Mouse (Mus musculus) layer of hippocampus, adult 11-12 months (tissue): ENCODE measurements around the gene Ece1.

Experiments used
- DNase-seq: peaks from one replicate; pipeline ENCODE4 v3.0.0; 2022; ENCODE audit warnings: low spot score

Gene Ece1

DNA sequence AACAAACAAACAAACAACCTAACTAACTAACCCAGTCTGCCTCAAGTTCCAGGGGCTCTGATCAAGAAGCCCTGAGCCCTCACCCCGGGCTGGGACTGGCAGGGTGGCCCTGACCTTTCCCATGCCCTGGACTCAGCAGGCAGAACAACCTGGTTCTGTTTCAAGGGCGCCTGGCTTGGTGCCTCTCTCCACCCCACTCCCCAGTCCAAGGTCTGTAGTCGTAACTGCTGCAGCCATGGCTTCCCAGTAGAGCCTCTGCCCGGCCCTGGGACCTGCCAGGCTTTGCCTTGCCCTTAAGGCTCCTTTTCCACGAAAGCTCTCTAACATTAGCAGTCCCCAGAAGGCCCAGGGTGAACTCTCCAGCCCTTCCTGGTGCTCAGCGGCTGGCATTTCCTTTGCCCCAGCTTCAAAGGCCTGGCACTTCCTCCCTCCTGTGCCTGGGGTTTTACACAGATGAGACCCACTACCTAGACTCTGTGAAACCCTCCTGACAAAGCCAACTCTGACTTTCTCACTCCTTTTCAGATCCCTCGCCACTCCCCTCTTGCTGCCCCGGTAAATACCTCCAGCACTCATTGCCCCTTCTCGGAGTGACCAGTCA, 6.2 kb upstream of the Ece1 start:
- no peak for DNase-seq

DNA sequence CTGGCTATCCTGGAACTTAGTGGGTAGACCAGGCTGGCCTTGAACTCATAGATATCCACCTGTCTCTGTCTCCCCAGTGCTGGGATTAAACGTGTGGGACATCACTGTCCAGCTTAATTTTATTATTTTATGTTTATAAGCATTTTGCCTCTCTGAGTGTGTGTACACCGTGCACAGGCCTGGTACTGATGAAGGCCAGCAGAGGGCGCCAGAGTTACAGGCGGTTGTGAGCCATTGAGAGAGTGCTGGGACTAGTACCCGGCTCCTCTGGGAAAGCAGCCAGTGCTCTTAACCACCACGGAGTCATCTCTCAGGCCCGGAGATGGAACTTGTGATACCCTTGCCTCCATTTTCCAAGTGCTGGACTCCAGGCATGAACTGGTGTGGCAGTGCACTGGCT, 4.9 kb upstream of the Ece1 start:
- no peak for DNase-seq

DNA sequence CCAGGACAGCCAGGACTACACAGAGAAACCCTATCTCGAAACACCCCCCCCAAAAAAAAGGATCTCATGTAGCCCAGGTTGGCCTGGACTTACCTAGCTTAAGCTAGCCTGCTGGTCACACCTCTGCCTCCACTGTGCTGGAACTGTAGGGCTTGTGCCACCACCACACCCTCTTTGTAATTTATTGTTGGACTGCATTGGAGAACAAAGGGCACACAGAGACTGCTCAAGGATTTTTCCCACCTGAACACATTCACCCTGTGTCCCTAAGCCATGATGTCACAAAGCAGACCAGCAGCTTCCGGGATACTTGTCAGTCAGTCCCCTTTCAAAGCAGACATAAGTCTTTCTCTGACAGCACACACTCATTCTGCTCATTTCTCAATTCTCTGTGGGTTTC, 3.7 kb upstream of the Ece1 start:
- no peak for DNase-seq

DNA sequence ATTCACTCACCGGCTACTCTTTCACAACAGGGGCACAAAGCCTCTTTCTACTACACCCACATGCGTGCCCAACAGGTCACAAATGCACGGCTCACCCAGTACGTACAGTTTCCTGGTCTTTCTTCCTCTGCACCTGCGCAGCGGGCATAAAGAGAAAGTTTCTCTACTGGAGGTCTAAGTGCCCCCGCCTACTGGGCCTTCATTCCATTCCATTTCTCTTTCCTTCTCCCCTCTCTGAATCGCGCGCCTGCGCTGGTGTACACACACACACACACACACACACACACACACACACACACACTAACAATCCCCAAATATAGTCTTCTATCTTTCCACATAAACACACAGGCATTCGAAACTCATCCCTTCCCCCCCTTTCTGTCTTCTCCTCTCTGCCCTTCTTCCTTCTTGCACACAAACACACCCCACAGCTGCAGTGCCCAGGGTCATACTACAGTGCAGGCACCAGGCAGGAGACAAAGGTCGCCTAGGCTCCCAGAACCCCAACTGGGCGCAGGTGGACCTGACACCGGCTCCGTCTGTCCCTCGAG, 501 bp upstream of the Ece1 start:
- no peak for DNase-seq

DNA sequence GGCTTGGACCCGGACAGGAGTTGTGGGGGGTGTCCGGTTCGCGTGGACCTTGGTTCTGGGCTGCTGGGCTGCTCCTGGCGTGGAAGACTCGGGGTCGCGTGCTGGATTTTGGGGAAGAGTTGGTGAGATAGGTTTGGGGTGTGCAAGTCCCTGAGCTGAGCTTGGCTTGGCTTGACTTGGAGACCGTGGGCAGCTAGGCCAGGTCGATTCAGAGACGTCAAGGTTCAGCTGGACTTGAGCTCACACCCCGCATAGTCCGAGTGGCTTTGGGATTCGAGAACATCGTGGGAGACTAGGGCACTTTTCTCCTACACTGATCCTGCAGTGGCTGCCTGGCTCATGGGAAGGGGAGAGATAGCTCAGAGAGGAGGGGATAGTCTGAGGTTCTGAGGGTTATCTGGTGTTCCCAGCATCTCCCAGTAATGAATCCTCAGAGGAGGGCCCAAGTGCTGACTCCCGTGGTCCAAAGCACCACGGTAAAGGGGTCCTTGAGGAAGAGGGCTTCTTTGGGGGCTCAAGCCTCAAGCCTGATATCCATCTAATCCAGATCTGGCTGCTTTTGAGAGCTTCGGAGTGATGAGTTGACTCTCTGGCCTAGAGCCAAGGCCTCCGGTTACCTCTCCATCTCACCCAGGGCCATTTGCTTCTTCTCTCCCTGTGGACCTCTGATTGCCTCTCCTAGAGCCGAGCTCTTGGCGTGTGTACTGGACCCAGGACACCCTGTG, 641 bp downstream of the Ece1 start:
- DNase-seq: no peak

DNA sequence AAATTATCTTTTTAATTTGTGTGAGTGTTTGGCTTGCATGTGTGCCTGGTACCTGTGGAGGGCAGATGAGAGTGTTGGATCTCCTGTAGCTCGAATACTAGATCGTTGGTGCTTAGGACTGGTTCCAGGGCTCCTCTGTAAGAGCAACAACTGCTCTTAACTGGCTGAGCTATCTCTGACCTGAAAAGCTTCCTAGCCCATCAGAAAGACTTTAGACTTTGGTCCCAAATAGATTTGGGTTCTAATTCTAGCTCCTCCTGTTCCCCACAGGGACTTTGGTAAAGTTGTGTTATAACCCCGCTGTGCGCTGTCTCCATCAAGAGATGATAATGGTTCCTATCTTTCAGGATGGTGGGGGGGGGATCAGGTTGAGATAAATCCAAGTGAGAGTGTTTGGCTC, 2.0 kb downstream of the Ece1 start:
- no peak for DNase-seq

DNA sequence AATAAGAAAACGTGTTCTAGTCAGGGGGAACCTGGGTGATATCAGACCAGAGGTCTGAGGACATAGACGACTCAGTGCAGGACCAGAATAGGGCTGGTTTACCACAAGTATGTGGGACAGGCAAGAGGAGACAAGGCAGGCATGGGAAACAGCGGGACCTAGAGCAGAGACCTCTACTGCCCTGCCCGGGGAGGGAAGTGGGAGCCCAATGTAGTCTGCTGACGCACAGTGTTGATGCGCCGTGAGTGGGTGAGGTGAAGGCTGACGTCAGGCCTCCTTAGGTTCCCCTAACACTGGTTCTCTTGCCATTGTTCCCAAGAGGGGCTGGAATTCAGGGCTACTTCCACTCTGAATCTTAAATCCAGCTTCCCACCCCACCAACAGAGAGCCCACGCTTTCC, 2.7 kb downstream of the Ece1 start:
- DNase-seq: no peak

DNA sequence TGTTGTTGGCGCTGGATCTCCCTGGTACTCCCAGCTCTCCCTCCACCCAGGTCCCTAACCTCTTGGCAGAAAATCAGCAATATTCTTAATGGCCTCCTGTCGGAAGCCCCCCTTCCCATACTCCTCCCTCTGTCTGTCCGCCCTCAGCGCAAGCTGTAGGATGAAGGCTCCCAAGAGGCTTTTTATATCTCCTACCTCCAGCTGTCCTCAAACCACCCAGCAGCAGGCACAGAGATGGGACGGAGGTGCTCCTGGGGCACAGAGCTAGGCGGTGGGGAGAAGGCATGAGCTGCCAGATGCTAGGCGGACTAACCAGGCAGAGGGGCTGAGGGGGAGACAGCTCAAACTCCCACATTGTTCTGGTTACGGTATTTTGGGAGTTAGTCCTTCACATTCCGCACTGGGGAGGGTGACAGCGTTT, 3.2 kb downstream of the Ece1 start:
- no peak for DNase-seq

DNA sequence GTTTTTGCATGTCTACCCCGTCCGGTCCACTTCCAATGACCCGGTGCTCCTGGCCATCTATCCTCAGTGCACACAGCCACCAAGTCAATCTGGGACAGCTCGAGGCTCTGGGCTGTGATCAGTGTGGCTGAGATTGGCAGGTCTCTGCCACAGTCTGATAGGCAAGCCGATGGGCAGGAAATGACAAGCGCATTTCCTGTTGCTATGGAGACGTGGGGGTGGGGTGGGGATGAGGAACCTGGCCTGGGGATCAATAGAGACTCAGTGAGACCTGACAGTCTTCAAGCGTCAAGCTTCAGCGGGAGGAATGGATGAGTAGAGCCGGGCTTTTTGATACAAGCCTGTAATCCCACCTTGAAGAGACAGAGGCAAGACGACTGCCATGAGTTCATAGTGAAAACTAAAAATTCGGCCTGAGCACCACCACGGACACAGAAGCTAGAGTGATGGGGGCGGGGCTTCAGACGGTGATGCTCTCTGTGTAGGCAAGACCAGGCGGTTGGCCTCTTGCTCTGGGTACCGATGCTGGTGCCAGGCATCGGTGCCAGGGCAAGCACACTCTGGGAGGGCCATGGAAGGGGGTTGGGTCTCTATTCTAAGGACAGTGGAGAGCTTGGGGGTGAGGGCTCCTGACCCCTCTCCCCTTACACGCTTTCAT, 4.3 kb downstream of the Ece1 start:
- DNase-seq: no peak

DNA sequence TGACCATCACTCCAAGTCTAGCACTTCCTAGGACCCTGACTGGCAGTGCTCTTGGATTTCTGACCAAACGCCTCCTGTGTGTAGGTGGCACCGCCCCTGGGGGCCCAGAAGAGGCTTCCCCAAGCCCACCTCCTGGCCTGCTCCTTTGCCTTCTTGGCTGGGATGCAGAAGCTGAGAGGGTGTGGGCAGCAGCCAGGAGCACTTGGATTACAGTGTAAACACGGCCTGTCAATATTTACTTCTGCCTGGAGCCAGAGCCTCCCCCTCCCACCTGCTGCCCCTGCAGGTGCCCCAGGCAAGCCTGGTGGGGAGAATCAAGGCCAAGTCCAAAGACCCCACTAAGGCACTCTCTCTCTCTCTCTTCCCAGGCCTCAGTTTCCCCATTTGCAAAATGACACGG, 5.2 kb downstream of the Ece1 start:
- DNase-seq: no peak

DNA sequence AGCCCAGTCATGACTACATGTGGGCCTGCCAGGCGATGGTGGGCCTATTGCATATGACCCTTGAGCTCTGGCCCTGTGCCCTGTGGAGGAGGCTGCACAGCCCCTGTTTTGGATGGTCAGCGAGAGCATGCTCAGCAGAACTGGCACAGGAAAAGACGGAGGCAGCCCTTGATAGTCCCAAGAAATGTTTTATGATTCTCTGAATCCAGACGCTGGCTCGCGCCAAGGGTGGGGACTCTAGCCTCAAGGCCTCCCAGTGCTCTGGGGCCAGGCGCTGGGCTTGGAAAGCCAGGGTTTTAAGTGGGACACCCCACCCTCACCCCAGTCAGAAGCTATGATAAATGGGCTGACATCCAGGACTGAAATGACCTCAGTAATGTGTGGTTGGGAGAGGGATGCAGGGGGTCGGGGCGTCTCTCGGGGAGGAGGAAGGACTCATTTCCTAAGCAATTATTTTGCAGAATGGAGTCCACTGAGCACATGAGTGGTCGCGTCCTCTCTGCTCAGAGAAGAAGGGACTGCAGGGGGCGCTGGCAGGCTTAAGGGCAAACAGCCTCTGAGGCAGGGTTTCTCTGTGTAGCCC, 5.7 kb downstream of the Ece1 start:
- no peak for DNase-seq

DNA sequence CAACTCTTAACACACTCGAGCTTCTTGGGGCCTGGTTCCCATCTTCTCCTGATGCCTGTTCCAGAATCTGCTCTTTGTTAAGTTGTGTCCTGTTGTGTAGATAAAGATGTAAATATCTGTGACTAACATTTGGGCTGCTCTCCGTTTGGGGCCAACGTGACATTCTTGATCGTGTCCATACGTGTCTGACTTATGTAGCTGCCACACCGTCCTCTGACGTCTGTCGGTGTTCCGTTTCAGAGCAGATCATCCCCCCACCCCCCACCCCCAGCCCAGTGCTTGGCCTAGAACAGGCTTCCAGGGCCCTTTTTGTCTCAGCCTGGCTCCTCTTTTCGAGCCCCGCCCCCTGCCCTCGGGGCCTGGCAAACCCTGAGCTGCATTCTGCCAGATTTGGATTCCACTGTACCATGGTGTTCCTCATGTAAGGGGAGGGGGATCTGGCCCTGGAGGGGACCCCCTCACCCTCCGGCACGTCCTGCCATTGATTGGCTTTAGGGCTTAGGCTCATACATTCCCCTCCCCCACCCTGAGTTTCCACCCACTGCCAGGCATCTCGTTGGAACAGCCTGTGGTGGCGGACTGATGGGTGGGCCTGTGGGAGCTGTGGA, 7.7 kb downstream of the Ece1 start:
- DNase-seq: no peak

DNA sequence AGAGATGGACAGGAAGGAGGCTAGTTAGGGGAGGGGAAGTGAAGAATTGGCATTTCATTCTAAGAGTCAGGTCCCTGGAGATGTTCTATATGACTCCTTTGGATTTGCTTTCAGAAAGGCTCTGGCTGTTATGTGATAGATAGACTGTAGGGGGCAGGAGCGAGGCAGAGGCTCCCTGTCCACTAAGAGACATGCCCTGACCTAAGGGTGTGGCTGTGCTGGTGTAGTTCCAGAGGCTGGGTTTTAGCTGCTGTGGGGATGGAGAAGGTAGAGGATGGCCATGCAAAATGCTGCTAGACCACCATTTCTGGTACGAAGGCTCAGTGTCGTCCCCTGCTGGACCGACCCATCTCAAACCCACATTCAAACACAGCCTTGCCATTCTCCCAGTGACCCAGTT, 8.9 kb downstream of the Ece1 start:
- DNase-seq: no peak

DNA sequence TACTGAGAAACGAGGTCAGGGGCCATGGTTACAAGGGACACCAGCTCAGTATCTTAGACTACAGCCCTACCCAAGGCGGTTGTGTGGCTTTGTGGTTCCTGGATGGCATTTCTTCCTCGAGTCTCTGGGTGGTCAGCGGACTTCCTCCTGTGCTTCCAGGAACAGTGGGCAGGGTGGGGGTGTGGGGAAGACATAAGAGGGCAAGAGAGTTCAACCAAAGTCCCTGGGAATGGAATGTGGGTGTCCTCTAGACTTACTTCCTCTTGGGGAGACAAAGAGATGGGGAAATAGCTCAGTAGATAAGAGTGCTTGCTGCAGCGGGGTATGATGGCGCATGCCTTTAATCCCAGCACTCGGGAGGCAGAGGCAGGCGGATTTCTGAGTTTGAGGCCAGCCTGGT, 9.4 kb downstream of the Ece1 start:
- no peak for DNase-seq

DNA sequence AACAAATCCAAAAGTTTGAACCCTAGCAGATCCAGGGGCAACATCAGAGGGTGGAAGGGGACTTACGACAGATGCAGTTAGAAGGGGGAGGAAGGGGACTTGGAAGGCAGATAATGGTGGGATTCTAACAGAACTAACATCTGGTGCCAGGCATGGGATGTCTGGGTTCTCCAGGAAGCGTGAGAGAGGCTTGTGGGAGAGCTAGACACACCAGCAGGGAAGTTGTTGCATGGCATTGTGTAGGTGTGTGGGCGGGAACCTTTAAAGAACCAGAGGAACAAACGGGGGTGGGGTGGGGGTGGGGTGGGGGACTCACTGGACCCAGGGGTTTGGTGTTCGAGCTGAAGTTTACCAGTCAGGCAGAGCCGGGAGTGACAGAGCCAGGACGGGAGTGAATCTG, 12.3 kb downstream of the Ece1 start:
- DNase-seq: no peak

DNA sequence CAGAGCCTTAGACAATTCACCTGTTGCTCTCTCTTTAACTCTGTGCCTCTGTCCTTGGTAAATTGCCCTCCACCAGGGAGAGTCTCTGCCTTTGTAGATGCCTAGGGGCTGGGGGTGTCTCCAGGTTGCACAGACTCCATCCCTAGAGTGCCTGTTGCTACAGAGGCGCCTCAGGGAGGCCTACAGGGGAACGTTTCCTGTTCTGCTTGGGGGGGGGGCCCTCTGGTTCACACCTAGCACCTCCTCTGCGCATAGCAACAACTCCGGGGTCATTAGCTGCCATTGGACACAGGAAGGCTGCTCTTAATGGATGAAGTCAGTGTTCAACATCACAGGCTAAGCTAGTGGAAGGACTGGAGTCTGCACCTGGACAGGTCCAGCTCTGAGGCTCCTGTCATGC, 12.8 kb downstream of the Ece1 start:
- no peak for DNase-seq

DNA sequence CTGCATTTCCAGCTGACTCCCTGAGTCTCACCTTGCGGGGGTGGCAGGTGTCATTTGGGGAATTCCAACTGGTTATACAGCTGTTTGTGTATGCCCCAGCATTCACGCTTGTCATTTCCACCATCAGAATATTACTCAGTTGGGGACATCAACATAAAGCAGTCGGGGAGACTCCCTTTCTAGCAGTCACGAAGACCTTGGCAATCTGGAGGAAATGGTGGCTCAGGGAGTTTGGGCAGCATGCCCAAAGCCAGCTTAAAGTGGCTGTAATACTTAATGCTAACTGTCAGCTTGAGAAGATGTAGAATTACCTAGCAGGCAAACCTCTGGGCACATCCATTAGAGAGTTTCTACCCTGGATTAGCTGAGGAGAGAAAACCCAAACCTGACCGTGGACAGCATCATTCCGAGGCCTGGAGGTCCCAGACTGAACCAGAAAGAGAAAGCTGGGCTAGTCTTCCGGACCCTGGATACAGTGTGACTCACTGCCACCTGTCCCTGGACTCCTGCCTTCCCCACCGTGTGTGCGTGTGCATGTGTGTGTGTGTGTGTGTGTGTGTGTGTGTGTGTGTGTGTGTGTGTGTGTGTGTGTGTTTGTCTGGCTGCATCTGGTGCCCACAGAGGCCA, 13.5 kb downstream of the Ece1 start:
- no peak for DNase-seq

DNA sequence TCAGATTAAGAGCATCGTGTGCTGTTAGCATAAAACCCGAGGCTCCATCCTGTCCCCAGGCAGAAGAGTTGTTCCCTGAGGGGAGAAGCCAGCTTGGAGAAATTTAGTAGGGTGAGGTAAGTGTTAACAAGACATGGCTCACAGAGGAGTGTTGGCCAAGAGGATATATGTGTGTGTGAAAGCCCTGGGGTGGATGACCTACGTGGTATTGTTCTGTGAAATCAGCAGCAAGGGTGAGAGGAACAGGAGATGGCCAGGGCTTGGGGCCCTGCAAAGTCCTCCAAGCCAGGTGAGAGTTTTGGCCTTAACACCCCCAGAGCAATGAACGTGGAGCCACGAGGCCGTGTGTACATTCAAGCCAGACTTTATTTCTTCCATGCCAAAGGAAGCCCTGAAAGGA, 14.8 kb downstream of the Ece1 start:
- DNase-seq: no peak

DNA sequence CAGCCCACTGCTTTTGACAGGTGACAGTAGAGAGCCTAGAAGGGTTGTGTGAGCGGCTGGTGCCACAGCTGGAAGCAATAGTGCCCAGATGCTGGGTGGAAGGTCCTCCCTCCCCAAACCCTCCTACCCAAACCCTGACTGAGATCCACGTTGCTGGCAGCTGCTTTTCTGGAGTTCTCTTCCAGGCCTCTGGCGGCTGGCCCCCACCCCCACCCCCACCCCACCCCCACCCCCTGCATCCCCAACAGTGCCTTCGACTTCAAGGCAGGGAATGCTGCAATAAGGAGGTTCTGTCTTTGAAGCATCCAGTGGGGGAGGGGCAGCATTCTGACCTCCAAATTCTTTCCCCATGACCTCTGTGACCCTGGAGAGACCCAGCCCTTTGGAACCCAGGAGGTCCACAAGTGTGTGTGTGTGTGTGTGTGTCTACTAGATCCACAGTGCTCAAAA, 15.4 kb downstream of the Ece1 start:
- no peak for DNase-seq

DNA sequence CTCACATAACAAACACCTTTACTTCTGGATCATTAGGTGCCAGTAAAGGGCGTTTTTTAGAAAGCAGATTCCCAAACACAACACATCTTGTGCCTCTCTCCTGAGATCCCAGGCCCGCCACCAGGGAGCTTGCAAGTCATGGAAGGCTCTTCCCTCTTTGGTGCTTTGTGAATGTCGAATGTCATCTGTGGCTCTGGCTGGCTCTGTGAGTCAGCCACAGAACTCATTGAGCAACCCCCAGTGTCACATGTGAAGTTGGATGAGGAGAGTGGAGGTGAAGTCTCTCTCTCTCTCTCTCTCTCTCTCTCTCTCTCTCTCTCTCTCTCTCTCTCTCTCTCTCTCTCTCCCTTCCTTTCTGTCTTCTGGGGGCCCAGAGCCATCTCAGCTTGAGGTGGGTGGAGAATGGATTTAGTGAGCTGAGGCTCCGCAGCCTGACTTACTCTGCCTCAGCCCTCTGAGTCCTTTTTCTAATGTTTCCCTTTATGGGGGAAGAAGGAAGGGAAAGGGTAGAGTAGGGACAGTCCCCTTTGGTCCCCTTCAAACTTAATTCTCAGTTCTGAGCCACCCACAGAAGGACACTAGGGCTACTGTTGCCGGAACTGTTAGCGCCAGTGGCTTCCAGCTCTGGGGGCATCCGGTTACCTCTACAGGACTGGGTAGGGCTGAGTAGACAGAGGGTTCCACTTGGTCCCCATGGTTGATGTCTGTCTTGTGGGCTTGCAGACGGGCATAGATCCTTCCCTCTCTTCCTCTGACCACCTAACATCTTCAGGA, 17.5 kb downstream of the Ece1 start:
- DNase-seq: no peak

DNA sequence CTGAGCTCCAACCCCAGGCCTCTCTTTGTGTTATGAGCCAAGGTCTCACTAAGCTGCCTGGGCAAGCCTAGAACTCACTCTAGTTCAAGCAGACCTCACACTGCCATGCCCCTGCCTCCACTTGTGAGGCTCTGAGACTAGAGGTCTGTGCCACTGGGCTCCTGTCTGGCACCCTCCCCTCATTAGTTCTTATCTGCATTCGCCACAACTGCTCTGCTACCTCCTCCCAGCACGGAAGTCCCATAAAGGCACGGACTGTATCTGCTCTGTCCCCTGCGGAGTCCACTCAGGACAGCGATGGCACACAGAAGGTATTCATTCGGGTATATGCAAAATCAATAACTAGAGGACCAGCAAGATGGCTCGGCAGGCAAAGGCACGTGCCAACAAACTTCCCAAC, 19.4 kb downstream of the Ece1 start:
- DNase-seq: no peak
